Mouse (Mus musculus) spleen, embryonic (tissue): ENCODE results near the gene Nfyc.

Experiments used
- CTCF ChIA-PET: fragments of 350-600 bp; sonication (Branson Sonifier 250); formaldehyde crosslinking; loops from one replicate; lab custom pipeline; 2022; lab: Charles Lee

Gene Nfyc

DNA sequence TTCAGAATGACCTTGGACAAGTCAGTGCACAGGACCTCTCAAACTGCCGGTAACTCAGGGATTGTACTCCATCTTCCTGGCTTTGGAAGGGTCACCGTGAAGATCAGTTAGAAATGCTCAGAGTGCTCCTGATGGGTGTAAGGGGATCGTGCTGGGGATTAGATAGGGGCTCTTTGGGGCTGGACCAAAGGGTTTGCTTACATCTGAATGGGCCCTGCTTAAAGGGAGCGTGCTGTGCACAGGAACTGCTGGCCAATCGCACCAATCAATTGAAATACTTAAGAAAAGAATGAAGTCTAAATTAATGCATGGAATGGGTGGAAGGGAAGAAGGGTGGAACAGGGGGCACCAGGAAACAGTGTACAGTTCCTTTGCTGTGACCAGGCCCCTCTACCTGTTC is 75.6 kb downstream of the Nfyc start:
- CTCF ChIA-PET, result interaction anchor here (0.5 kb wide), 1 partner anchor 24 kb away, joined by 3 read pairs; no protein-coding TSS in a partner anchor

- CTCF ChIA-PET, result interaction anchor here (0.5 kb wide), 1 partner anchor 25 kb away, joined by 3 read pairs; no protein-coding TSS in a partner anchor
Observed at GRCm38 (mm10) chr4:120755299-120755698, 76.1 kb downstream of the Nfyc start.

- CTCF ChIA-PET, result interaction anchor here (1.0 kb wide), 1 partner anchor 18 kb away, joined by 3 read pairs; no protein-coding TSS in a partner anchor
Observed at GRCm38 (mm10) chr4:120749601-120750000, 81.8 kb downstream of the Nfyc start.

- CTCF ChIA-PET, result interaction anchor here (0.6 kb wide), 1 partner anchor 448 kb away, joined by 3 read pairs; no protein-coding TSS in a partner anchor
Observed at GRCm38 (mm10) chr4:120747941-120748866, 83.2 kb downstream of the Nfyc start, which contains the start of gene Kcnq4. Gene Kcnq4, minus strand, starts transcription at chr4:120748612.

- CTCF ChIA-PET, result no interaction called here
Observed at GRCm38 (mm10) chr4:120747243-120747792, 84.1 kb downstream of the Nfyc start.

GRCm38 (mm10) chr4:120746552-120747150 is 84.7 kb downstream of the Nfyc start:
- CTCF ChIA-PET, result no interaction called here

- CTCF ChIA-PET, result no interaction called here
Observed at GRCm38 (mm10) chr4:120745731-120746551, 85.4 kb downstream of the Nfyc start.

DNA sequence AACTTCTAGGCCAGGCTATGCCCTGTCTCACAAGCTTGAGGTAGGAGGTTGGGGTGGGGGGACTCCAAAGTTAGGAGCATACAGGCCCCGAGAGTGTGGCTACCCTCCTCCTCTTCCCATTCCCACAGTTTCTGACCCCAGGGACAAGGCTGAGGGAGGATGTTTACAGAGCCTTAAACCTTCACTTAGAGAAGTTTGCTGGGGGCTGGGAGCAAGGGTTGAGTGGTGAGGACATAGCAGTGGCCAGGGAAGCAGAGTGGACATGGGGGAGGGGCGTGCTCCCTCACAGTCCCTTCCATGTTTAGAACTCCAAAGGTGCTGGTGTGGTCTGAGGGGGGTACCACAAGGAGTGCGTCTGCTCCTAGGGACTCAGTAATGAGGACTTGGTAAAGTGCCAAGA is 87.7 kb downstream of the Nfyc start:
- CTCF ChIA-PET, result no interaction called here

DNA sequence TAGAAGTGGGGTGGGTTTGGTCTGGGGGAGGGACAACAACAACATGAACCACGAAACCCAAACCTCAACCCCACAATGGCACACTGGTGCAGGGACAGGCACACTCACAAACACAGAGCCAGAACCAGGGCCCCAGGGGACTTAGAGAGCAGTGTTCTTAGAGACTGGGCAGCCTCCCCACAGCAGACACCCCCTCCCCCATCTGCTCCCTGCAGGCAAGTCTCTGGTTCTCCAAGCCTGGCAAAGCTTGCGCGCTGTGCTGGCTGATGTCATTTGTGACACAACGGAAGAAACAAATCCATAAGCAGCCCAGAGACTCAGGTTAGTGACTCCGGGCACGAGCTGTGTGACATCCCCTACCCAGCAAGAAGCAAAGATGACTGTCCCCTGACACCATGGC is 90.1 kb downstream of the Nfyc start:
- CTCF ChIA-PET, result interaction anchor here (0.5 kb wide), 1 partner anchor 15 kb away, joined by 3 read pairs; no protein-coding TSS in a partner anchor

- CTCF ChIA-PET, result no interaction called here
Observed at GRCm38 (mm10) chr4:120734012-120734622, 97.3 kb downstream of the Nfyc start.

- CTCF ChIA-PET, result no interaction called here
Observed at GRCm38 (mm10) chr4:120732737-120733136, 98.6 kb downstream of the Nfyc start.

DNA sequence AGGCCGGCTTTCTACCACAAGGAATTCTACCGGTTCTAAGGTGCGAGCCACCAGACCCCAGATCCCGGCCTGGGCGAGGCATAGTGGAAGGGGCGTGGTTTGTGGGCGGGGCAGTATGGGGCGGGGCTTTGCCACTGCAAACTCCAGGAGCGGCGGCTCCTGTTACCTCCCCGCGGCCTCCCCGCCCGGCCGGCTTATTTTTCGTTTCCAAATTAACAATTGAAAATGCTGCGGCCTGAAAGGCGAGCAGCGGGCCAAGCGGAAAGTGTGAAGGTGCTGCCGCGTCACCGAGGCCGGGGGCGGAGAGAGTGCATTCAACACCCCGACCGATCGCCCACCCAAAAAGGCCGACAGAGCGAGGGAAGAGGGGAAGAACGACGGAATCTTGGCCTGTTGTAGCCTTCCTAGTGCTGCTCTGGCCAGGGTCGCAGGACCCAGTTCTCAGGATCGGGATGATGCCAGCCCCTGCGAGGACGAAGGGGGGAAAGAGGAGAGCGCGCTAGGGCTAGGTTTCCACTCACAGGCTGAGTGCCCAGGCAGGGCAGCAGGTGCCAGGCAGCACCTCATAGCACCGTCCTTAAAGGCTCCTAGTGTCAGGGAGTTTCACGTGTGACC is 100.2 kb downstream of the Nfyc start:
- CTCF ChIA-PET, result no interaction called here

GRCm38 (mm10) chr4:120730574-120730973 is 100.8 kb downstream of the Nfyc start:
- CTCF ChIA-PET, result no interaction called here

GRCm38 (mm10) chr4:120730146-120730545 is 101.2 kb downstream of the Nfyc start:
- CTCF ChIA-PET, result no interaction called here

DNA sequence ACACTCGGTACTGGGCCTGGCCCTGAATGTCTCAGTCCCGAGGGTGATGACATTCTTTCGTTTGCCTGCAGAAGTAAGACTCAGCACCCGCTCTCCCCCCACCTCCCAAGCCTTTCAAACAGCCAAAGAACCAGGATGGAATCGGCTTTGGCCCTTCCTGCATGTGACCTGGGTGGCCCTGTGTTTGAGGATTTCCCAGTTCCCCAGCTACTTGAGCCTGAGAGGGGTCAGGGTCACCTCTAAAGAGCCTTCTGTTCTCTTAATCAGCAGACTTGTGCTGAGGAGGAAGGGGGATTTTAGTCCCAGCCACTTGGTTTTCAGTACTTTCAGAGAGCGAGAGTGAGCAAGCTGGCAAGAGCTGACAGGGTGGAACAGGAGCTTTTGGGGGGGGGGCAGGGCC is 101.9 kb downstream of the Nfyc start:
- CTCF ChIA-PET, result no interaction called here

- CTCF ChIA-PET, result no interaction called here
Observed at GRCm38 (mm10) chr4:120727842-120728241, 103.5 kb downstream of the Nfyc start.

GRCm38 (mm10) chr4:120726174-120726573 is 105.2 kb downstream of the Nfyc start:
- CTCF ChIA-PET, result interaction anchor here (0.6 kb wide), 1 partner anchor 15 kb away, joined by 3 read pairs; no protein-coding TSS in a partner anchor

DNA sequence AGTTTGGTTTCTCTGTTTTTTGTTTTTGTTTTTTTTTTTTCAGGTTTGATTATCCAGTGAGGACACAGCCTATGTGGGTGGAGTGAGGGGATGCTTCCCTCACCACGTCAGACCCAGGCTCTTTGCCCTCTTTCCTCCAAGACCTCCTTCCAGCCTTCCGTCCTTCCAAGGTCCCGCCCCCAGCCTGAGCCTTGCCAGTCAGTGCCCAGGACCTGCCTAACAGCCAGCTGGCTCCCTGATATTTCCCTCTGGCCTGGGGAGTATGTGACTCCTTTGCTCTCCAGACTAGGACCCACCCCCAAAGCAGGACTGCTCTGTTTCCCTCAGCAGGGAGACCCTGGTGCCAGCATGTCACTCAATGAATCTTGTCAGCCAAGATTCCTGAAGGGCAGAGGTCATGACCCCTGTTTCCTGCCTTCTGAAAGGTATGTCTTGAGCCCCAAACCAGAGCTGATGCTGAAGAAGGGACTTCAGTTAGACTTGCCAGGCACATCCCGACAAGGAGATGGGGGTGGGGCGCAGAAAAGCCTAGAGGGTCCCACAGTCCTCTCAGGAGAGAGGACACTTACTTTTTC is 105.8 kb downstream of the Nfyc start:
- CTCF ChIA-PET, result no interaction called here

DNA sequence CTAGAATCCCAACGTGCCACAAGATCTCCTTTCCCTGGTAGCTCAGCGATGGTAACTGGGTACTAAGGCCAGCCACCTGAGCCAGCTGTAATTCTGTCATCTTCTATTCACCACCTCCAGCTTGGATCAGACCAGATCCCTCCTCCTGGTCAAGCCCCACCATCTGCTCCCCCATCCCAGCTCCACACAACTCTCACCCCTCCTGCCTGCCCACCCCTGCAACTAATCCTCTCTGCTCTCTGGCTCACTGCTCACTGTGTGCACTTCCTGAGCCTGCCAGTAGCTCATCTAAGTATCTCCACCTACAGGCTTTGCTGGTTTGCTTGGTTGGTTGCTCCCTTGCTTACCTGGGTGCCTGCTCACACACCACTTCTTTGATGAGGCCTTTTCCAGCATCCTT is 109.8 kb downstream of the Nfyc start:
- CTCF ChIA-PET, result interaction anchor here (0.5 kb wide), 1 partner anchor 97 kb away, joined by 10 read pairs; no protein-coding TSS in a partner anchor

DNA sequence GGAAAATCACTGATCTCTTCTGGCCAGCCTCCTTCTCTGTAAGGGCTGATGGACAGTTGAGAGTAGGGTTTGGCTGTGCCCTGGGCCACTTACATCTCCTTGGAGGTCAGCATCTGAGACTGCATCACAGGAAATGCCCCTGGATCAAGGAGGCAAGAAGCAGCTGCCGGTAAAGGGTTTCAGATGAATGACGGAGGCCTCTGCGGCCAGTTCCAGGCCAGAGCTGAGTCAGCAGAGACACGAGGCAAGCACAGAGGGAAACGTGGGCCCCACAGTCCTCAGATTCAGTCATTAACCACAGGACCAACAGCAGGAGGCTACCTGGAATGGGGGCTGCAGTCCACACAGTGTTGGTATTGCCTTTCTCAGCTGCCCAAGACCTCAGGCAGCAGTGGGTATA is 112.2 kb downstream of the Nfyc start:
- CTCF ChIA-PET, result no interaction called here
